Mouse (Mus musculus) erythroblast, embryonic 14.5 days (primary cell): ENCODE results near the gene Atp5d. TPM values are rescaled to one million over a fixed set of nuclear protein-coding genes. Genes with fewer than 3 reads are reported as not detected.

ENCODE experiments used
- H3K27me3 ChIP-seq: 2 replicates; pipeline ENCODE4 v1.6.1; 2012; ENCODE audit warnings: inconsistent platforms; ENCODE audit not compliant: control insufficient read depth
- H3K36me3 ChIP-seq: 2 replicates; pipeline ENCODE4 v1.6.1; 2012; ENCODE audit warnings: mild to moderate bottlenecking, inconsistent platforms; ENCODE audit not compliant: control insufficient read depth
- H3K4me1 ChIP-seq: 2 replicates; pipeline ENCODE4 v1.6.1; 2012; ENCODE audit warnings: inconsistent platforms; ENCODE audit not compliant: control insufficient read depth
- H3K4me3 ChIP-seq: replicated peaks from 2 replicates; pipeline ENCODE3; 2012; ENCODE audit warnings: moderate library complexity, mild to moderate bottlenecking, inconsistent platforms
- H3K9me3 ChIP-seq: 2 replicates; pipeline ENCODE4 v1.6.1; 2012; ENCODE audit warnings: low read length, inconsistent platforms, mixed read lengths; ENCODE audit not compliant: control insufficient read depth
- GATA1 ChIP-seq: IDR thresholded peaks from 2 replicates; pipeline ENCODE4 v1.6.1; 2012; ENCODE audit warnings: low read length, inconsistent platforms, mixed read lengths
- TAL1 ChIP-seq: IDR thresholded peaks from 3 replicates; pipeline ENCODE4 v1.6.1; 2012; ENCODE audit warnings: low read length, inconsistent platforms, mixed read lengths
- polyA plus RNA-seq: library from polyadenylated mRNA; stranded (reverse); fragments of >175 nt; gene quantifications from 2 replicates; pipeline ENCODE4 v1.2.3, GENCODE M21; 2012

The Atp5d gene
- polyA plus RNA-seq, 1 experiment = 144 TPM

DNA sequence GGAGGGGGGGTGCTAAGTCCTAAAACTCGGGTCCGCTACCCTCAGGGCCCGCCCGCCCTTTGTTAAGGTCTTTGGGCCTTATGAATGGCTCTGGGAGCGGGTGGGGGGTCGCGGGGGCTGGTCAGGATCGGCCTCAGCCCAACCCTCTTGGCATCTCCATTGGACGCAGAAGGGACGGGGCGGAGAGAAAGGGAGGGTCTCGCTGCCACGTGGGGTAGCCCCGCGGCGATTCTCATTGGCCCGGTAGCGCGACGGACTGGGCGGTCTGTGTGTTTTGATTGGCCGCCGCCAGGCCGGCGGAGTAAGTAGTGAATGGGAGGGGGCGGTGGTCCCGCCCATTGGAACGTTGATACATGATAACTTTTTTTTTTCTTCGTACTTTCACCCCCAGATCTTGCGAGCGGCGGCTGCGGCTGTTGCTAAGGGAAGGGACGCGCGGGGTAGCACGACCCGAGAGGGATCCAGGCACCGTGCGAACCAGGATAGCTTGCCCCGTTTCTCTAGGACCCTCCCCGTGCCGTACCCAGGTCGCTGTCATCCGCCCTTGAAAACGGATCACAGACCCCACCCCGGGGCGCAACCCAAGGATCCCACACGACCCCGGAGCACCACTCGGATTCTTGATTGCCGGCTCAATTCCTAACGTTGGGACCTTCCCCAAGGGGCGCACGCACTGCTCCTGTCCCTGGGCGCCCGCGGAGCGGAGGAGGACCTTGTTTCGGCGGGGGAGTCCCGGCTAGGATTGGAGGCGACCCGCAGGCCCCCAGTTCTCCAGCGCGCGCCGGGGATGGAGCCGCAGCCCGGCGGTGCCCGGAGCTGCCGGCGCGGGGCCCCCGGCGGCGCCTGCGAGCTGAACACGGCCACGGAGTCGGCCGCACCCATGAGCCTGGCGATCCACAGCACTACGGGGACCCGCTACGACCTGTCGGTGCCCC lies 11.1 kb downstream of the Atp5d start:
- Histone ChIP-seq H3K4me1 (peaks cover 96% of the 10 kb centered on the region), H3K36me3 (peaks cover 82% of the 10 kb centered on the region)
- TF ChIP-seq GATA1 = no peak
- TF ChIP-seq TAL1 = no peak

DNA sequence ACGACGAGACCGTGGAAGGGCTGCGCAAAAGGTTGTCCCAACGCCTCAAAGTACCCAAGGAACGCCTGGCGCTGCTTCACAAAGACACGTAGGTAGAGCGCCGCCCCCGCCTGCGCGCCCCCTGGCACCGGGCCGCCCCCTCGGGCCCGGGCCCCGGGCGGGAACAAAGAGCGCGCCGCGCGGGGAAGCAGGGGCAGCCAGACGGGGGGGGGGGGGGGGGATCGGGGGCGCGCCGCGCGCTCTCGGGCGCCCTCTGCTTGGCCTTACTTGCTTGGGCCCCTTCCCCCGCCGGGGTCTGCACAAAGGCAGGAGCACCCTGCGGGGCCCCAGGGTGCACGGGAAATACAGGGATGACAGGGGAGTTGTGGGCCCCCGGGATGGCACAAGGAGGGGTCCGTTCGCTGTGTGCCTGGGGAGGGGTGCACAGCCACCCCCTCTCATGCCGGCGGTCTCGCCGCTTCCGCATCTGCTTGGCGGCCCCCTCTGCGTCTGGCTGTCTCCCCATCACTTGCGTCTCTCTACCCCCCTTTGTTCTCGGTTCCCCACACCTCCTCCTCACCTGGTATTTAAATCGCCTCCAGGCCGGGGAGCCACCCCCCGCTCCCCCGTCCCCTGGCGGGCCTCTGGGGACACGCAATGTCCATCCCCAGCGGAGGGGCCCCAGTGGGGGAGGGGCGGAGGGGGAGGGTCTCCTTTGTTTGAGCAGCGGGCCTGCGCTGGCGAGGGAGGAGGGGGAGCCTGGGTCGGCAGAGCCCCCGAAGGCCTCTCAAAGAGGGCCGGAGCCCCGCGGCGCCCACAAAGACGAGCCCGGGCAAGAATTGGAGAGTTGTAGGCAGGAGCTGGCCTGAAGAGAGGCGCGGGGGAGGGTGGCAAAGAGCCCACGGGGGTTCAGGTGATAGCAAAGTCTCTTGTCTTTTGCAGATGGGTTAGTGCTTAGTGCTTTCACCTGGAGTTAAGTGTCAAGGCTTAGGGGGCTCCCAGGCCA lies 12.1 kb downstream of the Atp5d start:
- Histone ChIP-seq H3K36me3 (peaks cover 82% of the 10 kb centered on the region), H3K4me1 (peaks cover 95% of the 10 kb centered on the region), H3K27me3 (no peaks in the 10 kb centered on the region), H3K9me3 (no peaks in the 10 kb centered on the region), H3K4me3 (peak overlapping the region; percentile 95)
- no peak for TF ChIP-seq TAL1
- no peak for TF ChIP-seq GATA1

More for the DNA sequence above, 11.1 kb downstream of the Atp5d start:
- Histone ChIP-seq H3K4me3 (peak overlapping the region; percentile 95), H3K27me3 (no peaks in the 10 kb centered on the region), H3K9me3 (no peaks in the 10 kb centered on the region)

DNA sequence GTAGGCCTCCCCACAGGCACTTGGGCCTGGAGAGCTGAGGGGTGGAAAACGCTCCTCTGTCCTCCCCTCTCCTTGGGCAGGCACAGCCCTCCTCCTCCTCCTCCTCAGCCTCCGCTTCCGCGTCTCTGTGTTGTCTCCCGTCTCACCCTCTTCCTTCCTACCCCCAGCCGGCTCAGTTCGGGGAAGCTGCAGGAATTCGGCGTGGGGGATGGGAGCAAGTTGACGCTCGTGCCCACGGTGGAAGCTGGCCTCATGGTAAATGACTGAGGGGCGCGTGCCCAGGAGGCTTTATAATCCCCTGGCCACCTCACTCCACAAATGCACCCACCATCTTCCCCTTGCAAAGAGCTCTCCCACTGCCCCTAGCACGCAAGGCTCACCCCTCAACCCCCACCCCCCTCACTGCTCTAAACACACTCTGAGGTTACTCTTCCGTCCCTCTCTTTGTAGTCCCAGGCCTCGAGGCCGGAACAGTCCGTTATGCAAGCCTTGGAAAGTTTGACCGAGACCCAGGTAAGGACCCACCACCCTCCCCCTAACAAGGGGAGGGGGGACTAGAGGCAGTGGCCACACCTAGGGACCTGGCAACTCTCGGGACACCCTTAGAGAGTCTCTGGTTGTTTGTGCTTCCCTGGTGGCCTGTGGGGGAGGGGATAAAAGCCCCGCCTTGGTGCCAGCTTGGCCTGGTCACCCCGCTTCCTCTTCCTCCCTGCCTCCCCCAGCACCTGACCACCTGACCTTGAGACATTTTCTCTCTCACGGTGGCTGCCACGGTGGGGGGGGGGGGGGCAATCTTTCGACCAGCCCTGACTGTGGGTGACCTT lies 13.0 kb downstream of the Atp5d start:
- no peaks in the 10 kb centered on the region for H3K27me3 ChIP-seq
- peak overlapping the region; percentile 95 for H3K4me3 ChIP-seq
- H3K36me3 ChIP-seq = peaks cover 82% of the 10 kb centered on the region
- TF ChIP-seq TAL1 (no peak), GATA1 (no peak)
- no peaks in the 10 kb centered on the region for H3K9me3 ChIP-seq
- peaks cover 89% of the 10 kb centered on the region for H3K4me1 ChIP-seq

DNA sequence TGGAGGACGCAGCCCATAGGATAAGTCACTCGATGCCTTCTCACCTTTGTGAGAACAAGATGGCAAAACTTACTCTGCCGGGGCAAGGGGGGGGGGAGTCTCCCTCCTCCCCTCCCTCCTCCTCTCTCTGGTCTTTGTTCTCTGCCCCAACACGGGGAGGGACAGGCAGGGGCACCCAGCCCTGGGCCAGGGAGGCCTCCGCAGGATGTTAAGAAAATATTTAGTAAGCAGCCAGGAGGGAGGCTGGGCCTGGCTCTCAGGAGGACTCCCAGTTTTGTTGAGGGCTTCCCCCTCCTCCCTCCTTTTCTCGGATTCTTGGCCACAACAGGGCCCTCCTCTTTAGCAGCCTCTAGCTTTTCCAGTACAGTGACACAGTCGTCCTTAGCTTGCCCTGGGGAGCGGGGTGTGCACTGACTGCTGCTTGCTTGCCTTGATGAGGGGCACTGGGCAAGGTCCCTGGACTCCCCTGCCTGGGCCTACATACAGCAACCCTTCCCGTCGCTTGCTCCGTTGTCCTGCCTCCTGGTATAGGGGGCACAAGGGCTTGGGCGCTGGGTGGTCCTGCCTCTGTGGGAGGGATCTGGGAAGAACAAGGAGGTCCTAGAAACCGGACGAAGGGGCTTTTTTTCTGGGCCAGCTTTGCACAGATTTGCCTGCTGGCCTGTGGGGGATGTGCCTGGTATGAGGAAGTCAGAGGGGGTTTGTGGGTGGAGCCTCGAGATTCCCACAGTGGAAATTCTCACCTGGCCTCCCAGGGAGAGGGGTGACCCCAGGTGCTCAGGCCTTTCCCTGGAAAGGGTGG lies 13.8 kb downstream of the Atp5d start:
- Histone ChIP-seq H3K36me3 (peaks cover 82% of the 10 kb centered on the region), H3K27me3 (no peaks in the 10 kb centered on the region), H3K9me3 (no peaks in the 10 kb centered on the region), H3K4me3 (peak overlapping the region; percentile 95), H3K4me1 (peaks cover 86% of the 10 kb centered on the region)
- TF ChIP-seq GATA1 (no peak), TAL1 (no peak)

DNA sequence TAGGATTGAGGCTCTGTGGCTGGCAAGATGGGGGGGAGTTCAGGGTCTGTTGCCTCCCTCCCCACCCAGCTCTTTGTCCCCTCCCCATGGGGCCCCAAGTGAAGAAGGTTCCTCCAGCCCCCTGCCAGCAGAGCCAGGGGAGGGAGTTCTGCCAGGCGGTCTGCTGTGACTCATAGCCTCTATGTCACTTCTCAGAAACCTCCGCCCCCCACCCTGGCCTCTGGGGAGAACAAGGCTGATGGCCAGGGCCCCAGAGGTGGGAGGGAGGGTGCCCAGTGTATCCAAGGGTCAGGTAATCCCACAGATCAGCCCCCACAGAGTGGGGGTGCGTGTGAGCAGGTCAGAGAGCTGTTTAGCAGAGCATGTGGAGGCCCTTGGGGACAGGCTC lies 14.4 kb downstream of the Atp5d start:
- H3K4me3 ChIP-seq = no peak overlapping the region
- H3K36me3 ChIP-seq = peaks cover 82% of the 10 kb centered on the region
- peaks cover 84% of the 10 kb centered on the region for H3K4me1 ChIP-seq

DNA sequence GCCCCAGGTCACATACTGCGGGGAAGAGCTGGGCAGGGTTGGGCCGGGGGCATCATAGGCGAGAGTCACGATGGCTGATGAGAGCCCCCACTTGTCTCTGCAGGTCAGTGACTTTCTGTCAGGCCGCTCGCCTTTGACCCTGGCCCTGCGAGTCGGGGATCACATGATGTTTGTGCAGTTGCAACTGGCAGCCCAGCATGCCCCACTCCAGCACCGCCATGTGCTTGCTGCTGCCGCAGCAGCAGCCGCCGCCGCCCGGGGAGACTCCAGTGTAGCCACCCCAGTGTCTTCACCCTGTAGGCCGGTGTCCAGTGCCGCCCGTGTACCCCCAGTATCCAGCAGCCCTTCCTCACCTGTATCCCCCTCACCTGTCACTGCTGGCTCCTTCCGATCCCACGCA lies 15.3 kb downstream of the Atp5d start:
- Histone ChIP-seq H3K4me1 (peaks cover 87% of the 10 kb centered on the region), H3K36me3 (peaks cover 82% of the 10 kb centered on the region)
- TF ChIP-seq GATA1 (no peak), TAL1 (no peak)

More for the DNA sequence above, 14.4 kb downstream of the Atp5d start:
- TF ChIP-seq TAL1 (no peak), GATA1 (no peak)
- H3K27me3 ChIP-seq = no peaks in the 10 kb centered on the region
- H3K9me3 ChIP-seq = no peaks in the 10 kb centered on the region

DNA sequence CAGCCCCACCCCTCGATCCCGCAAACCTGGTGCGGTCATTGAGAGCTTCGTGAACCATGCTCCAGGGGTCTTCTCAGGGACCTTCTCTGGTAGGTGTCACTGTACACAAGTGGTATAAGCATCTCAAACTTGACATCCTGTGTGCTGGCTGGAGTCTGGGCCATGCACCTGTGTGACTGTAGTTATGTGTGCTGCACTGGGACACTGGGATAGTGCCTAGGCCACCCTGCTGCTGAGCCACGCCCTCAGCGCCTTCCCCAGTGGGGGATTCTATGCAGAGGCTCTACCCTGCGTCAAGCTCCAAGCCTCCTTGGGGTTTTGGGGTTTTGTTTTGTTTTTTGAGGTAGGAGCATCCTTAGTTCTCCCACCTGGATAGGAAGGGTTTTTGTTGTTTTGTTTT lies 16.0 kb downstream of the Atp5d start:
- Histone ChIP-seq H3K4me3 (no peak overlapping the region), H3K9me3 (no peaks in the 10 kb centered on the region), H3K36me3 (peaks cover 82% of the 10 kb centered on the region), H3K4me1 (peaks cover 87% of the 10 kb centered on the region), H3K27me3 (no peaks in the 10 kb centered on the region)
- TF ChIP-seq GATA1 (no peak), TAL1 (no peak)

More for the DNA sequence above, 15.3 kb downstream of the Atp5d start:
- Histone ChIP-seq H3K9me3 (no peaks in the 10 kb centered on the region), H3K4me3 (no peak overlapping the region), H3K27me3 (no peaks in the 10 kb centered on the region)

DNA sequence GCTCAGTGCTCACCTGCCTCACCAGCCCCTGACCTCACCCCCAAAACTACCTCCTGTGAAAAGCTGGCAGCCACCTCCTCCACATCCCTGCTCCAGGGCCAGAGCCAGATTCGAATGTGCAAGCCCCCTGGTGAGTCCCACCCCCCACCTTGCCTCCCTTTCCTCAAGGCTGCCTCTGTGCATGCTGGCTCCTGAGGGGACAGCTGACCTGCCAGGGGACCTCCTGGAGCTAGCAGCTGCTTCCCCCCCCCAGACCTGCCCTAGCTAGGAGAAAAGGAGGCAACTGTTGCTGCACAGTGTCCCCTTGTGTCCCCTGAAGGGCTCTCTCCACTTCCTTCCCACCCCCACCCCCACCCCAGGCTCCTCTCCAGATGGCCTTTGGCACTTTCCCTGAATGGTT lies 16.8 kb downstream of the Atp5d start:
- Histone ChIP-seq H3K4me3 (no peak overlapping the region), H3K9me3 (no peaks in the 10 kb centered on the region), H3K27me3 (no peaks in the 10 kb centered on the region), H3K4me1 (peaks cover 87% of the 10 kb centered on the region), H3K36me3 (peaks cover 74% of the 10 kb centered on the region)
- TF ChIP-seq TAL1 (no peak), GATA1 (no peak)
